In the genomic region with DNA sequence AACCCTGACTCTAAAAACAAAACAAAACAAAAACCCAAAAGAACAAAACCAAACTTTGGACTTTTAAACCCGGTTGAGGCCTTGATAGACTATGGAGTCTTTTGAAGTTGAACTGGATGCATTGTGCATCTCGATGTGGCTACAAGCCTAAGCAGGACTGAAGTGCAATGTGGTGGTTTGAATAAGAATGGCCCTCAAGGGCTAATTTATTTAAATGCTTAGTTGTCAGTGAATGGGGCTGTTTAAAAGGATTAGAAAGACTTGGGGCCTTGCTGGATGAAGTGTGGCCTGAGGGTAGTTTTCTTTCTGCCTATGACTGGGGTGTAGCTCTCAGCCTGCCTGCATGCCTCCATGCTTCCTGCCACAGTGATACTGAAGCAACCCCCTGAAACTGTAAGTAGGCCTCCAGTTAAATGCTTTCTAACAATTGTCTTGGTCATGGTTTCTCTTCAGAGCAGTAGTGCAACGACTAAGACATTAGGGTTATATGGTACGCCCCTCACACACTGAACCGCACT, we compare ENCODE assay signal across 36 mouse cellular contexts. TPM values are rescaled to one million over a fixed set of nuclear protein-coding genes. Genes with fewer than 3 reads are reported as not detected.
"Had no signal": no experiment of that assay in that cellular context is flagged by ENCODE, and none has a peak within 500 bp of the region (broad histone marks: within the 10 kb centered on the region; RNA-seq: fewer than 3 reads in every experiment).

No protein-coding gene starts in this region.

- H3K27me3 ChIP-seq: heart, embryonic 13.5 days; heart, embryonic 15.5 days; hindbrain, embryonic 13.5 days; hindbrain, embryonic 15.5 days; kidney, embryonic 15.5 days; limb, embryonic 12.5 days; liver, embryonic 13.5 days; liver, embryonic 15.5 days had no signal

- H3K4me3 ChIP-seq: heart, adult 2 months; heart, embryonic 13.5 days; heart, embryonic 15.5 days; hindbrain, embryonic 13.5 days; hindbrain, embryonic 15.5 days; kidney, embryonic 15.5 days; layer of hippocampus, adult 2 months; left cerebral cortex, adult 2 months; limb, embryonic 10.5 days; limb, embryonic 12.5 days; liver, embryonic 13.5 days; liver, embryonic 15.5 days had no signal

- ATAC-seq: hindbrain, postnatal 0 days; intestine, embryonic 16.5 days; liver, postnatal 0 days had no signal

- H3K4me1 ChIP-seq: heart, embryonic 13.5 days; heart, embryonic 15.5 days; hindbrain, embryonic 13.5 days; hindbrain, embryonic 15.5 days; kidney, embryonic 15.5 days; limb, embryonic 10.5 days; limb, embryonic 12.5 days; liver, embryonic 13.5 days; liver, embryonic 15.5 days had no signal

- H3K36me3 ChIP-seq: heart, embryonic 13.5 days; heart, embryonic 15.5 days; hindbrain, embryonic 13.5 days; hindbrain, embryonic 15.5 days; kidney, embryonic 15.5 days; limb, embryonic 10.5 days; limb, embryonic 12.5 days; liver, embryonic 13.5 days; liver, embryonic 15.5 days had no signal

- H3K9me3 ChIP-seq: heart, embryonic 15.5 days; hindbrain, embryonic 15.5 days; kidney, embryonic 15.5 days; limb, embryonic 10.5 days; liver, embryonic 13.5 days; liver, embryonic 15.5 days had no signal

- DNase-seq: gastrocnemius, postnatal 14 days; gastrocnemius, postnatal 36 days; heart, adult 2 months; heart, postnatal 14 days; heart, postnatal 36 days; kidney, adult 11 months; kidney, adult 2 months; kidney, adult 9 months; kidney, postnatal 14 days; kidney, postnatal 4 days; liver; liver, embryonic 13.5 days; liver, postnatal 0 days had no signal

RNA-seq across cellular contexts. Expression of gene Dmrt1, which starts 26.2 kb away (rescaled TPM):
- total RNA-seq: gastrocnemius, adult 8-10 months; gastrocnemius, postnatal 14 days; gastrocnemius, postnatal 36 days; heart, adult 2 months; heart, postnatal 14 days; heart, postnatal 36 days; hematopoietic stem cell, adult 5-6 weeks; hindbrain, postnatal 0 days; layer of hippocampus, adult 2 months; layer of hippocampus, postnatal 10 days; layer of hippocampus, postnatal 25 days; left cerebral cortex, adult 2 months; left cerebral cortex, postnatal 14 days; left cerebral cortex, postnatal 36 days had no signal
- polyA plus RNA-seq: gonadal fat pad, adult 2 months; heart, adult 2 months; heart, embryonic 15.5 days; heart, postnatal 0 days; hindbrain, embryonic 13.5 days; hindbrain, embryonic 15.5 days; hindbrain, postnatal 0 days; intestine, embryonic 14.5 days; intestine, embryonic 16.5 days; kidney, adult 2 months; kidney, embryonic 15.5 days; kidney, postnatal 0 days; liver, embryonic 11.5 days; liver, embryonic 13.5 days; liver, embryonic 15.5 days; liver, postnatal 0 days had no signal
